Mouse (Mus musculus) lung, embryonic 16.5 days (tissue): Measurements from ENCODE around the gene Camk1d. TPM values are rescaled to one million over a fixed set of nuclear protein-coding genes. Genes with fewer than 3 reads are reported as not detected.

Experiments used
- ATAC-seq: fragments of 200-750 bp; cut with Nextera tagmentation; 2 replicates; pipeline ENCODE4 v1.8.0; 2017; ENCODE audit warnings: low read depth, mild to moderate bottlenecking, moderate library complexity
- H3K27ac ChIP-seq: fragments of 300-500 bp; sonication (generic); 2 replicates; pipeline ENCODE4 v1.5.1; 2014; ENCODE audit warnings: mild to moderate bottlenecking, control low read depth, low read length
- H3K27me3 ChIP-seq: fragments of 300-500 bp; sonication (generic); 2 replicates; pipeline ENCODE4 v1.6.1; 2014; ENCODE audit warnings: low read depth, low read length, mixed read lengths; ENCODE audit not compliant: control insufficient read depth, insufficient read depth
- H3K36me3 ChIP-seq: fragments of 300-500 bp; sonication (generic); 2 replicates; pipeline ENCODE4 v1.6.1; 2014; ENCODE audit warnings: low read length; ENCODE audit not compliant: control insufficient read depth, insufficient read depth
- H3K4me1 ChIP-seq: fragments of 300-500 bp; sonication (generic); replicated peaks from 2 replicates; pipeline ENCODE4 v1.6.1; 2014; ENCODE audit warnings: low read length, mixed read lengths; ENCODE audit not compliant: control insufficient read depth, insufficient read depth
- H3K4me2 ChIP-seq: fragments of 300-500 bp; sonication (generic); 2 replicates; pipeline ENCODE4 v1.6.1; 2014; ENCODE audit warnings: low read depth, low read length, control low read depth
- H3K4me3 ChIP-seq: fragments of 300-500 bp; sonication (generic); 2 replicates; pipeline ENCODE4 v1.5.1; 2014; ENCODE audit warnings: mild to moderate bottlenecking, low read length, control low read depth
- H3K9ac ChIP-seq: fragments of 300-500 bp; sonication (generic); 2 replicates; pipeline ENCODE4 v1.6.1; 2014; ENCODE audit warnings: low read length, control low read depth
- H3K9me3 ChIP-seq: fragments of 300-500 bp; sonication (generic); 2 replicates; pipeline ENCODE4 v1.6.1; 2016; ENCODE audit warnings: low read length; ENCODE audit not compliant: control insufficient read depth
- WGBS: fragments of 180-500 bp; shearing (Covaris S2); extraction: QIAGEN DNeasy Blood & Tissue Kit; methylation state at CpG from one replicate; pipeline ENCODE4 v1.1.7; 2014; 5-methylcytosine and 5-hydroxymethylcytosine counted together
- polyA plus RNA-seq: library from polyadenylated mRNA; unstranded; fragments of >200 nt; fragmentation: Nextera tagmentation; extraction: Ambion mirVana; gene quantifications from 2 replicates; pipeline ENCODE4 v1.2.1, GENCODE M21; 2015

Camk1d gene
- polyA plus RNA-seq, 1 experiment from 2014 or later: 1.9 TPM

GRCm38 (mm10) chr2:5740913-5741312 is 26.6 kb upstream of the Camk1d start:
- WGBS: 68% methylated on average over 1 of the region's 1 CpGs
- Histone ChIP-seq H3K4me2 (no peak overlapping the region), H3K9ac (no peak overlapping the region), H3K36me3 (no peaks in the 10 kb centered on the region), H3K27ac (no peak overlapping the region), H3K27me3 (no peaks in the 10 kb centered on the region), H3K4me1 (0 out of 2 replicates have a peak, but pooled peaks cover under 1% of the 10 kb centered on the region), H3K4me3 (no peak overlapping the region), H3K9me3 (no peaks in the 10 kb centered on the region)
- ATAC-seq: no peak

- Histone ChIP-seq H3K4me1 (peaks cover under 1% of the 10 kb centered on the region), H3K4me2 (no peak overlapping the region), H3K27me3 (no peaks in the 10 kb centered on the region), H3K9ac (no peak overlapping the region), H3K36me3 (no peaks in the 10 kb centered on the region), H3K4me3 (no peak overlapping the region), H3K9me3 (peaks cover 2% of the 10 kb centered on the region; the same call in 1 of the 2 replicates), H3K27ac (no peak overlapping the region)
- ATAC-seq: no peak
- WGBS: 22% methylated on average over 2 of the region's 2 CpGs
Measured at GRCm38 (mm10) chr2:5735881-5736280, 21.6 kb upstream of the Camk1d start.

- Histone ChIP-seq H3K4me1 (peaks cover 3% of the 10 kb centered on the region), H3K4me2 (no peak overlapping the region), H3K27me3 (no peaks in the 10 kb centered on the region), H3K9ac (no peak overlapping the region), H3K27ac (no peak overlapping the region), H3K36me3 (no peaks in the 10 kb centered on the region), H3K9me3 (peaks cover 2% of the 10 kb centered on the region; the same call in 1 of the 2 replicates), H3K4me3 (no peak overlapping the region)
- no peak for ATAC-seq
- 50% methylated on average over 3 of the region's 3 CpGs for WGBS
Measured at GRCm38 (mm10) chr2:5733300-5734085, 19.2 kb upstream of the Camk1d start.

- Histone ChIP-seq H3K9me3 (peaks cover 2% of the 10 kb centered on the region; the same call in 1 of the 2 replicates), H3K4me2 (no peak overlapping the region), H3K9ac (no peak overlapping the region), H3K27me3 (no peaks in the 10 kb centered on the region), H3K27ac (no peak overlapping the region), H3K4me1 (peaks cover 3% of the 10 kb centered on the region), H3K4me3 (no peak overlapping the region), H3K36me3 (no peaks in the 10 kb centered on the region)
- peak; percentile 66 for ATAC-seq
- 54% methylated on average over 5 of the region's 5 CpGs for WGBS
Measured at GRCm38 (mm10) chr2:5732047-5732446, 17.7 kb upstream of the Camk1d start.

GRCm38 (mm10) chr2:5730364-5730792 is 16.1 kb upstream of the Camk1d start:
- ATAC-seq: peak; percentile 61
- H3K9ac ChIP-seq: no peak overlapping the region
- peak overlapping the region; percentile 19; the same call in 1 of the 2 replicates for H3K4me2 ChIP-seq
- no peaks in the 10 kb centered on the region for H3K27me3 ChIP-seq
- no peak overlapping the region for H3K4me3 ChIP-seq
- no peak overlapping the region for H3K27ac ChIP-seq
- no peaks in the 10 kb centered on the region for H3K36me3 ChIP-seq
- H3K9me3 ChIP-seq: peaks cover 2% of the 10 kb centered on the region; the same call in 1 of the 2 replicates
- 44% methylated on average over 15 of the region's 15 CpGs for WGBS
- peaks cover 3% of the 10 kb centered on the region for H3K4me1 ChIP-seq

- no peak for ATAC-seq
- Histone ChIP-seq H3K4me1 (peaks cover 3% of the 10 kb centered on the region), H3K9ac (no peak overlapping the region), H3K4me2 (peak overlapping the region; percentile 19; the same call in 1 of the 2 replicates), H3K9me3 (peaks cover 2% of the 10 kb centered on the region; the same call in 1 of the 2 replicates), H3K27ac (no peak overlapping the region), H3K36me3 (no peaks in the 10 kb centered on the region), H3K4me3 (no peak overlapping the region), H3K27me3 (no peaks in the 10 kb centered on the region; the same call in 1 of the 2 replicates)
- 48% methylated on average over 7 of the region's 7 CpGs for WGBS
Measured at GRCm38 (mm10) chr2:5729931-5730330, 15.6 kb upstream of the Camk1d start.

GRCm38 (mm10) chr2:5725028-5725701 is 10.8 kb upstream of the Camk1d start:
- Histone ChIP-seq H3K4me1 (no peaks in the 10 kb centered on the region), H3K4me3 (no peak overlapping the region), H3K4me2 (no peak overlapping the region), H3K9me3 (no peaks in the 10 kb centered on the region), H3K27me3 (no peaks in the 10 kb centered on the region; the same call in 1 of the 2 replicates), H3K27ac (no peak overlapping the region), H3K9ac (no peak overlapping the region), H3K36me3 (no peaks in the 10 kb centered on the region)
- WGBS: 19% methylated on average over 8 of the region's 8 CpGs
- ATAC-seq: no peak

GRCm38 (mm10) chr2:5717675-5718074 is 3.4 kb upstream of the Camk1d start:
- Histone ChIP-seq H3K9me3 (peaks cover 3% of the 10 kb centered on the region), H3K27me3 (peaks cover 20% of the 10 kb centered on the region), H3K4me2 (no peak overlapping the region), H3K4me3 (no peak overlapping the region), H3K27ac (no peak overlapping the region), H3K36me3 (no peaks in the 10 kb centered on the region), H3K4me1 (peaks cover 11% of the 10 kb centered on the region), H3K9ac (no peak overlapping the region)
- WGBS: 88% methylated on average over 6 of the region's 6 CpGs
- no peak for ATAC-seq

GRCm38 (mm10) chr2:5715544-5715943 is 1.2 kb upstream of the Camk1d start:
- no peak overlapping the region for H3K9ac ChIP-seq
- no peak overlapping the region for H3K4me2 ChIP-seq
- WGBS: 24% methylated on average over 2 of the region's 2 CpGs
- H3K27me3 ChIP-seq: peaks cover 34% of the 10 kb centered on the region
- H3K4me1 ChIP-seq: peaks cover 11% of the 10 kb centered on the region
- H3K27ac ChIP-seq: no peak overlapping the region
- H3K4me3 ChIP-seq: no peak overlapping the region
- H3K9me3 ChIP-seq: peaks cover 3% of the 10 kb centered on the region
- H3K36me3 ChIP-seq: no peaks in the 10 kb centered on the region
- no peak for ATAC-seq
